Mouse (Mus musculus) midbrain, embryonic 15.5 days (tissue): ENCODE data around the gene Zfp526. TPM values are rescaled to one million over a fixed set of nuclear protein-coding genes. Genes with fewer than 3 reads are reported as not detected.

ENCODE experiments used
- ATAC-seq: fragments of 200-750 bp; cut with Nextera tagmentation; replicated peaks from 2 replicates; pipeline ENCODE4 v1.8.0; 2017; ENCODE audit warnings: moderate TSS enrichment
- H3K27ac ChIP-seq: fragments of 300-500 bp; sonication (generic); 2 replicates; pipeline ENCODE4 v1.5.1; 2015; ENCODE audit warnings: mild to moderate bottlenecking, inconsistent platforms
- H3K27me3 ChIP-seq: fragments of 300-500 bp; sonication (generic); replicated peaks from 2 replicates; pipeline ENCODE4 v1.6.1; 2015; ENCODE audit warnings: inconsistent platforms
- H3K36me3 ChIP-seq: fragments of 300-500 bp; sonication (generic); replicated peaks from 2 replicates; pipeline ENCODE4 v1.6.1; 2015; ENCODE audit warnings: inconsistent platforms
- H3K4me1 ChIP-seq: fragments of 300-500 bp; sonication (generic); 2 replicates; pipeline ENCODE4 v1.6.1; 2015; ENCODE audit warnings: inconsistent platforms
- H3K4me2 ChIP-seq: fragments of 300-500 bp; sonication (generic); 2 replicates; pipeline ENCODE4 v1.6.1; 2015; ENCODE audit warnings: inconsistent platforms, mild to moderate bottlenecking, moderate library complexity
- H3K4me3 ChIP-seq: fragments of 300-500 bp; sonication (generic); 2 replicates; pipeline ENCODE4 v1.5.1; 2015; ENCODE audit warnings: mild to moderate bottlenecking, inconsistent platforms
- H3K9ac ChIP-seq: fragments of 300-500 bp; sonication (generic); 2 replicates; pipeline ENCODE4 v1.6.1; 2015; ENCODE audit warnings: mild to moderate bottlenecking, inconsistent platforms
- H3K9me3 ChIP-seq: fragments of 300-500 bp; sonication (generic); 2 replicates; pipeline ENCODE4 v1.6.1; 2016; ENCODE audit warnings: inconsistent platforms
- WGBS: fragments of 180-500 bp; shearing (Covaris S2); methylation state at CpG from one replicate; pipeline ENCODE4 v1.1.7; 2015; ENCODE audit warnings: mixed read lengths; 5-methylcytosine and 5-hydroxymethylcytosine counted together
- polyA plus RNA-seq: library from polyadenylated mRNA; unstranded; fragments of >200 nt; fragmentation: Nextera tagmentation; extraction: Ambion mirVana; gene quantifications from 2 replicates; pipeline ENCODE4 v1.2.1, GENCODE M21; 2015

Gene Zfp526
- polyA plus RNA-seq, 1 experiment from 2014 or later = 1.8 TPM

DNA sequence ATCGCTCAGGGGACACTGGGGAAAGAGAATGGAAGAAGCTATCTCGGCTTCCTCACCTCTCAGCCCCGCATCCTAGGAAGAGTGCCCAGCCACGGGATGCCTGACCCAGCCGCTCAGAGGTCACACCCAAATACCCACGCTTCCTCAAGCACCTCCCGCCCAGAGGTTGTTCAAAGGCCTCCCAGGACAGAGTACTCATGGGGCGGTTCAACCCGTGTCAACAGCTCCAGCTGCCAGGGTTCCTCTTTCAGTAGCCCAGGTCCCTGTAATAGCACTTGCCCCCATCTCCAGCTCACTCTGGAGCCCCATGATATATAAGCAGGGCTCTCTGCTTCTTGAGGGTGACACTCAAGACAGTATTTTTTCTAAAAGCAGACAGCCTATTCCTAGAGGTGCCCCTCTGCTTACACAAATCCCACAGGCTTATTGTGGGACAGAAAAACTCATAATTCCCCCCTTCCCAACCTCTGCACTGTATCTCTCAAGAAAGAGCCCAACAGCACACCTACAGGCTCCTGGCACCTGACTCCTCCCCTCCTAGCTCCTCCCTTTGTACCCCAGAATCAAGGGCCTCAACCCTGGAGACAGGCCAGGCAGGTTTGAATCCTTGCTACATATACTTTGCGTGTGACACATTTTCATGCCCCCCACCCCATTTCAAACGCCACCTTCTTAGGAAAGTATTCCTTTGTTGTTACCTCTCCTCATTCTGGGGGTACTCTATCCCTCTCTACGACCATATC is 3.4 kb upstream of the Zfp526 start:
- no peak overlapping the region for H3K27ac ChIP-seq
- peak overlapping the region; percentile 90 for H3K4me2 ChIP-seq
- WGBS = 76% methylated on average over 12 of the region's 12 CpGs
- 0 out of 2 replicates have a peak, but pooled peaks cover 8% of the 10 kb centered on the region for H3K36me3 ChIP-seq
- peaks cover 36% of the 10 kb centered on the region for H3K4me1 ChIP-seq
- no peak for ATAC-seq
- H3K9me3 ChIP-seq = no peaks in the 10 kb centered on the region
- no peaks in the 10 kb centered on the region for H3K27me3 ChIP-seq
- H3K4me3 ChIP-seq = peak overlapping the region; percentile 59; the same call in 1 of the 2 replicates
- H3K9ac ChIP-seq = no peak overlapping the region

- Histone ChIP-seq H3K36me3 (0 out of 2 replicates have a peak, but pooled peaks cover 8% of the 10 kb centered on the region), H3K9ac (peak overlapping the region; percentile 60), H3K4me2 (peak overlapping the region; percentile 90), H3K4me3 (peak overlapping the region; percentile 59), H3K27ac (peak overlapping the region; percentile 85), H3K27me3 (no peaks in the 10 kb centered on the region), H3K4me1 (peaks cover 36% of the 10 kb centered on the region), H3K9me3 (no peaks in the 10 kb centered on the region)
- under 1% methylated on average over 53 of the region's 53 CpGs for WGBS
- peak; percentile 45 for ATAC-seq
These were observed 2.4 kb upstream of the Zfp526 start for GRCm38 (mm10) chr7:25218705-25219415.

DNA sequence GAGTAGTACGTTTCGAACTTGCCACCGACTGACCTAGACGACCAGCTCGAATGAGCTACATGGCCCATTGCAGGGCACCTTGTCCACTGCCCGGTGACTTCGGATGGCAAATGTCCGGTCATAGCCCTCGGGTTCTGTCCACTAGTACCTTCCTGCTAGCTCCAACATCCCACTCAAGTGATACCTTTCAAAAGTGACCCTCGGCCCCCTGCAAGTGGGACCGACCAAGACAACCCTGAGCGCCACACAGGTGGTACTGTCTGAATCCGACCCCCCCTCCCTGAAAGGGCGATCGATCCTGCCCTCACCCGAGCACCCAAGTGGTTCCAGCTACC is 1.8 kb upstream of the Zfp526 start:
- peak overlapping the region; percentile 60 for H3K9ac ChIP-seq
- peak overlapping the region; percentile 85 for H3K27ac ChIP-seq
- H3K4me1 ChIP-seq = peaks cover 36% of the 10 kb centered on the region
- peak overlapping the region; percentile 90 for H3K4me2 ChIP-seq
- no peaks in the 10 kb centered on the region for H3K9me3 ChIP-seq
- H3K36me3 ChIP-seq = peaks cover 7% of the 10 kb centered on the region; the same call in 1 of the 2 replicates
- H3K4me3 ChIP-seq = peak overlapping the region; percentile 59
- H3K27me3 ChIP-seq = no peaks in the 10 kb centered on the region
- under 1% methylated on average over 16 of the region's 16 CpGs for WGBS
- peak; percentile 31 for ATAC-seq

DNA sequence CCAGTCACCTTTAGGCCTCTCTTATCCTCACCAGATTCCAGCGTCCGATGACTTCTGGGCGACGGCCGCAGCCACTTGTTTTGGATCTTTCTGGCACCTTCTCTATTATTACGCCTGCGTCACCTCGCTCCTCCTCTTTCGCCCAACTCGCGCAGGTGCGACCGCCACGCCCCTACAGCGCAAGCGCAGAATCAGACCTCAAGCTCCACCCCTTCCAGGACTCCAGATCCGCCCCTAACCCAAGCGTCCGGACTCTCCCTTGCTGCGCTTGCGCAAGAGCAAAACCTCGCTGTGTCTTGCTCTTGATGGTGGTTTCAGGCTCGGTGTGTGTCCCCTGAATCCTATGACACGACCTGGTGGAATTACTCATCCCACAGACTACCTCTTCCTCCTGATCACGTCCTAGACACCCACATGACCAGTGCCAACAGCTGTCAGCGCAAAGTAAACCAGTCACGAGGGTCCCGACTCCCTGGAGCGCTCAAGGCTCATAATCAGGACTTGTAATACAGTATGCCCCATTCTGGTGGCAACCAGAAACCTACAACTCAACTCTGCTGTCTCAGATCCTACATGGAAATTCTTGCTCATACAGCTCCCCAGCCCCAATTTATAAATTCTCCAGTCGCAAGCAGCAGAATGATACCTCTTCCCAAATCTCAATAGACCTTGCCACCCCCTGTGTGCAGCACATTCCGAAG is 1.3 kb upstream of the Zfp526 start:
- ATAC-seq = peak; percentile 77
- Histone ChIP-seq H3K4me3 (peak overlapping the region; percentile 59), H3K9me3 (no peaks in the 10 kb centered on the region), H3K36me3 (peaks cover 7% of the 10 kb centered on the region; the same call in 1 of the 2 replicates), H3K4me1 (peaks cover 36% of the 10 kb centered on the region), H3K27me3 (no peaks in the 10 kb centered on the region), H3K9ac (peak overlapping the region; percentile 60), H3K4me2 (peak overlapping the region; percentile 90), H3K27ac (peak overlapping the region; percentile 85)
- 4% methylated on average over 31 of the region's 31 CpGs for WGBS

DNA sequence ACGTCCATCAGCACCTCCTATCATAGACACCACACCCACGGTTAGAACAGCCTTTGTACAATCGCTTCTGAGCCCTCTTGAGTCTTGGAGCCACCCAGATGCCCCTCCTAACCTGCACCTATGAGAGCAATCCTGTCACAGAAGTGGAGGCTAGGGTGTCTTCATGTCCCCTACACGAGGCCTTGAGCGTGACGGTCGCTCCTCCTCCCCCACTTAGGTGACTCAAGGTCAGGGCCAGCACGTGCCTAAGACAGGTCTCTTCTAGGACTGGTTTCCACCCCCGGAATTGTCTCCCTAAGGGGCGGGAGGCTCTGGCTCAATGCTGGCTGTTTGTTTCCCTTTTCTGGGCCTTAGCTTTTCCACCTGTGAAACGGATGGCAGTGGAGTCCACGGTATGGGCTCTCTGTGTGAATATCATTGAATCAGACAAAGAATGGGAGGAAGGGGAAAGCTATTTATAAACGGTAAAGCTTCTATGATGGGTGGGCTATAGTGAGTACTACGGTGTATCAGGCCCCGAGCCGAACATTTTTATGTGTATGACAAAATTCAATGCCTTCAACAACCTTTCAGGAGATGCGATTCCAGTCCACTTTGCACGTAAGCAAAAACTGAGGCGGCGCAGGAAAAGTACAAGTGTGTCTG is 646 bp upstream of the Zfp526 start, which contains the start of gene Dedd2:
Dedd2 (minus strand) TSS at position 159 of the 645 bp plus-strand sequence.
- peaks cover 9% of the 10 kb centered on the region; the same call in 1 of the 2 replicates for H3K36me3 ChIP-seq
- peak; percentile 3; the same call in 1 of the 2 replicates for ATAC-seq
- H3K4me2 ChIP-seq = peak within 1 kb of the TSS; percentile 90
- peak within 1 kb of the TSS; percentile 63 for H3K9ac ChIP-seq
- H3K4me3 ChIP-seq = peak within 1 kb of the TSS; percentile 59
- 7% methylated on average over 20 of the region's 20 CpGs for WGBS
- peak within 1 kb of the TSS; percentile 85 for H3K27ac ChIP-seq
- H3K27me3 ChIP-seq = no peaks in the 10 kb centered on the region
- peaks cover 36% of the 10 kb centered on the region for H3K4me1 ChIP-seq
- no peaks in the 10 kb centered on the region for H3K9me3 ChIP-seq

DNA sequence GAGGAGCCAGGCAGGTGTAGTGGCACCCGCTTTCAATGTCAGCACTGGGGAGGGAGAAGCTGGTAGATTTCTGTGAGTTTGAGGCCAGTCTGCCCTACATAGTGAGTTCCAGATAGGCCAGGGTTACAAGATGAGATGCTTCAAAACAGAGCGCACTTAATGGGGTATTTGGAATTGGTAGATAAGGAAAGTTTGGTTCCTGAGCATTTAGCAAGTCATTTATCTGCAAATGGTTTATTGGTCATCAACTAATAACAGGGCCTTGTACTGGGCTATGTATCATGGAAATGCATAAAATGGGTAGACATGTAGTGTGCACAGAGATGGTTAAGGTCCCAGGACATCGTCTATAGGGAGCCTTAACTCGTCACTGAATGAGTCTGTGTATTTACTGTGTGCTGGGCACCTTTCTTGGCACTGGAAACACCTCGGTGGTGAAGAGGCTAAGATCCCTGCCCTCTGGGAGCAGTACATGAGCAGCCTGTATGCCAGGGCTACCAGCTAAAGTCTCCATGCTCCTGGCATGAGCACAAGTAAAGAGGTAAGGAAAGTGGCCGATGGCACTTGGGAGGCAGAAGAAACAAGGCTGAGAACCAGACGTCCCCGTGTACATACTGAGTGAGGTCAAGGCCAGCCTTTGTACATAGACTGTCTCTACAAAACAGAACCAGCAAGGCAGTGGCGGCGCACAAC is 1.2 kb downstream of the Zfp526 start:
- 84% methylated on average over 10 of the region's 10 CpGs for WGBS
- ATAC-seq = no peak
- peaks cover 26% of the 10 kb centered on the region for H3K36me3 ChIP-seq
- no peaks in the 10 kb centered on the region for H3K9me3 ChIP-seq
- no peak overlapping the region for H3K27ac ChIP-seq
- H3K4me3 ChIP-seq = peak overlapping the region; percentile 59
- peak overlapping the region; percentile 90 for H3K4me2 ChIP-seq
- peaks cover 36% of the 10 kb centered on the region for H3K4me1 ChIP-seq
- H3K9ac ChIP-seq = 0 out of 2 replicates have a peak overlapping the region, but pooled peaks have one; percentile 63
- H3K27me3 ChIP-seq = no peaks in the 10 kb centered on the region

DNA sequence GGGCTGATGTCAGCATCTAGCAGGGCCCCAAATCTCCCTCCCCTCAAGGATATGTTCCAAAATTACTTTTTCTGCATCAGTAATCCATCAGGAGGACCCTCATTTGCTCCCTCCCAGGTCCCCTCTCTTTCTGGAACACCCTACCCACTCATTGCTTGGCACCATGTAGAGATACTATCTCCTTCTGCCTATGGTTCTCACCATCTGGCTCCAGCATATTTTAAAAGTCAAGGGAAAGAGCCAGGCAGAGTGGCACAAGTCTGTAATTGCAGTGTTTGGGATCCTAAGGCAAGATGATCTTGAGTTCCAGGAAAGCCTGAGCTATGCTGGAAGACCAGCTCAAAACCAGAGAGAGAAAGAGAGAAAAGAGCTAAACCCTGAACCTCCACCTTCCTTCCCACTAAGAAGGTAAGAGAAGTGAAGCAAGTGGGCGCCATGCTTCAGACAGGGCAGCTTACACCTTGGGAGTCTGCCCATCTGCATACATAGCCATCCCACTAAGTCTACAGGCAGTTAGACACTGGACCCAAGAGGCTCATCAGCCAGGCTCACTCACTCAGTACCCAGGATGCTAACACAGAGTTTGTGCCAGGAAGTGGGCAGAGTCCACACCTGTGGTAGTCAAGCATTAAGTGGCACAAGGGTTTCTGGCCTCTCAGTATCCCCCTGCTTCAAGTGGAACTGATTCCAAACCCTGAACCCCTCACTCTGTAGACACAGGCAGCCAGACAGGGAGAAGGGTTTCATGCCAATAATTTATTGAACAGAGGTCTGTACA is 6.5 kb downstream of the Zfp526 start:
- ATAC-seq = no peak
- no peak overlapping the region for H3K9ac ChIP-seq

DNA sequence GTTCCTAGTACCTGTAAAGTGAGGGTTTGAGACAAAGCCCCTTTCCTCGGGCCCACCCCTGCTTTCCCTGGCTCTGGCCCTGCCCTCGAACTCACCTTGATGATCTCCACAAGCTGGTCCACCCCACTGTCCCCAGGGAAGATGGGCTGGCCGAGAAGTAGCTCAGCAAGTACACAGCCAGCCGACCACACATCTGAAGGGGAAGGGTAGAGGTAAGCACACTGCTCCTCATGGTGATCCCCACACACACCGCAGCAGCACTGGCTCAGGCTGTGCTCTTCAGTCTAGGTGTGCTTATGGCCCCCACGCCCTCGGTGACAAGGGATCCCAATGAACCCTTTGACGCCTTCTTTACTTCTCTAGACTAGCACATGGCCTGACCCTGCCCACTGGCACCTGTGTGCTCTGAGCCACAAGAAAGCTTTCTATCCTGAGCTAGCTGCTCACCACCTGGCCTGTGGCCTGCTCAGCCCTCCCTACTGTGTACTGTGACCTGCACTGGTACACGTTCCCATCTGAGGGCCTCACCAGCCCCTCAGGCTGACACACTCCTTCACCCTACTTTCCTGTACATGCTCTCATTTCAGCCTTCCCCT is 9.6 kb downstream of the Zfp526 start:
- Histone ChIP-seq H3K9me3 (no peaks in the 10 kb centered on the region), H3K27me3 (no peaks in the 10 kb centered on the region), H3K4me3 (no peak overlapping the region), H3K36me3 (peaks cover 71% of the 10 kb centered on the region), H3K9ac (no peak overlapping the region), H3K4me1 (peaks cover 15% of the 10 kb centered on the region), H3K4me2 (no peak overlapping the region), H3K27ac (no peak overlapping the region)
- ATAC-seq = no peak
- WGBS = 92% methylated on average over 9 of the region's 9 CpGs

More for the DNA sequence above, 6.5 kb downstream of the Zfp526 start:
- no peak overlapping the region for H3K27ac ChIP-seq
- no peaks in the 10 kb centered on the region for H3K27me3 ChIP-seq
- H3K36me3 ChIP-seq = peaks cover 66% of the 10 kb centered on the region
- no peaks in the 10 kb centered on the region for H3K4me1 ChIP-seq
- H3K4me3 ChIP-seq = no peak overlapping the region
- H3K4me2 ChIP-seq = no peak overlapping the region
- WGBS = 91% methylated on average over 1 of the region's 1 CpGs
- H3K9me3 ChIP-seq = no peaks in the 10 kb centered on the region

DNA sequence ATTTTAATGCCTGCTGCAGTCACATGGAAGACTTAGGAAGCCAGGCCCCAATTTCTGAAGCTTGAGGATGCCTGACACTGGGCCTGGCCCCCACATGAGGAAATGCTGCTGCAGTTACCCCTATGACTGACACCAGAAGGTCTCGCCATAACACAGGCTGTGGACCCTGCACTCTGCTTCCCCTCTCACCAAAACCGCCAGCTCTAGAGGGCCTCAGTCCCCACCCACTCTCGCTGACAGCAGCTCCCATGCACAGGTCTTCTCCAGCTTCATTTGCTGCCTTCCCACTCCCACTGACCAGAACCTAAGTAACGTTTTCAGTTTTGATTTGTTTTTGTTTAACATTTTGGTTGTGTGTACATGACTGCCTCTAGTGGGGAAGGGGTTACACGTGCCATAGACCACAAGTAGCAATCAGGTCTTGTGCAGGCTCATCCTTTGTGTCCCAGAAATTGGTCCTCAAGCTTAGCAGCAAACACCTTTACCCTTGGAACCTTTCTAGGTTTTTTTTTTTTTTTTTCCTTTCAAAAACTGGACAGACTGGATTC is 10.9 kb downstream of the Zfp526 start:
- H3K9me3 ChIP-seq = no peaks in the 10 kb centered on the region
- H3K4me3 ChIP-seq = no peak overlapping the region
- H3K9ac ChIP-seq = no peak overlapping the region
- no peak overlapping the region for H3K27ac ChIP-seq
- peaks cover 58% of the 10 kb centered on the region for H3K36me3 ChIP-seq
- peaks cover 28% of the 10 kb centered on the region for H3K4me1 ChIP-seq
- H3K4me2 ChIP-seq = no peak overlapping the region
- 60% methylated on average over 5 of the region's 5 CpGs for WGBS
- no peaks in the 10 kb centered on the region for H3K27me3 ChIP-seq
- ATAC-seq = no peak

- Histone ChIP-seq H3K9ac (no peak overlapping the region), H3K4me1 (peaks cover 28% of the 10 kb centered on the region), H3K9me3 (no peaks in the 10 kb centered on the region), H3K4me3 (no peak overlapping the region), H3K27me3 (no peaks in the 10 kb centered on the region), H3K4me2 (no peak overlapping the region), H3K27ac (no peak overlapping the region), H3K36me3 (peaks cover 54% of the 10 kb centered on the region)
- no peak for ATAC-seq
- WGBS = 83% methylated on average over 2 of the region's 2 CpGs
These were observed 11.8 kb downstream of the Zfp526 start for GRCm38 (mm10) chr7:25233061-25233460.
